In genomic region chr3:87390935-87391334, GRCm38 (mm10) we compare ENCODE assay signal across 26 mouse cellular contexts. TPM values are rescaled to one million over a fixed set of nuclear protein-coding genes. Genes with fewer than 3 reads are reported as not detected.
DNase-seq lines count a peak whose midpoint lies in the region; ATAC-seq and TF ChIP-seq lines count a peak whose summit lies in the region.
"Had no signal": no experiment of that assay in that cellular context is flagged by ENCODE, and none has a peak within 500 bp of the region (broad histone marks: within the 10 kb centered on the region; RNA-seq: fewer than 3 reads in every experiment).

No protein-coding gene starts in this region.

- peaks cover 5% of the 10 kb centered on the region; the same call in 1 of the 2 replicates for H3K9me3 ChIP-seq in heart, embryonic 13.5 days
- H3K9me3 ChIP-seq in heart, embryonic 11.5 days (replicated peaks; ENCODE audit: control insufficient read depth, low read length): peaks cover 3% of the 10 kb centered on the region; the same call in 1 of the 2 replicates
- no peaks in the 10 kb centered on the region for H3K9me3 ChIP-seq in liver, postnatal 0 days (ENCODE audit: low read length)
- H3K9me3 ChIP-seq in stomach, embryonic 16.5 days (replicated peaks; ENCODE audit: control insufficient read depth, low read length): no peaks in the 10 kb centered on the region
- H3K9me3 ChIP-seq: forebrain, embryonic 13.5 days; liver, embryonic 13.5 days; megakaryocyte, embryonic 14.5 days; midbrain, embryonic 15.5 days; neural tube, embryonic 15.5 days had no signal

- H3K4me3 ChIP-seq in heart, embryonic 13.5 days: no peak overlapping the region
- H3K4me3 ChIP-seq in heart, embryonic 11.5 days (ENCODE audit: low read depth, low read length): no peak overlapping the region
- H3K4me3 ChIP-seq in liver, postnatal 0 days (ENCODE audit: low read depth, low read length): no peak overlapping the region
- no peak overlapping the region for H3K4me3 ChIP-seq in stomach, embryonic 16.5 days (replicated peaks; ENCODE audit: low read length)
- H3K4me3 ChIP-seq: forebrain, embryonic 13.5 days; left cerebral cortex, adult 2 months; liver, embryonic 13.5 days; megakaryocyte, embryonic 14.5 days; midbrain, embryonic 15.5 days; neural tube, embryonic 15.5 days had no signal

- no peak overlapping the region for H3K9ac ChIP-seq in heart, embryonic 13.5 days
- H3K9ac ChIP-seq in heart, embryonic 11.5 days (ENCODE audit: low read depth, low read length): no peak overlapping the region
- H3K9ac ChIP-seq in liver, postnatal 0 days (replicated peaks): no peak overlapping the region
- no peak overlapping the region for H3K9ac ChIP-seq in stomach, embryonic 16.5 days (ENCODE audit: low read length)
- H3K9ac ChIP-seq: forebrain, embryonic 13.5 days; hindbrain, embryonic 14.5 days; liver, embryonic 13.5 days; midbrain, embryonic 15.5 days; neural tube, embryonic 15.5 days had no signal

- TF ChIP-seq EP300 in liver, postnatal 0 days (IDR thresholded peaks at IDR 0.05; ENCODE audit: low read depth): no peak

- peaks cover 5% of the 10 kb centered on the region; the same call in 1 of the 2 replicates for H3K4me1 ChIP-seq in heart, embryonic 13.5 days
- H3K4me1 ChIP-seq in heart, embryonic 11.5 days (ENCODE audit: control insufficient read depth, insufficient read depth, low read length): no peaks in the 10 kb centered on the region
- no peaks in the 10 kb centered on the region for H3K4me1 ChIP-seq in liver, postnatal 0 days (ENCODE audit: insufficient read depth)
- H3K4me1 ChIP-seq in stomach, embryonic 16.5 days (ENCODE audit: control insufficient read depth, insufficient read depth, low read length): no peaks in the 10 kb centered on the region
- H3K4me1 ChIP-seq: forebrain, embryonic 13.5 days; liver, embryonic 13.5 days; megakaryocyte, embryonic 14.5 days; midbrain, embryonic 15.5 days; neural tube, embryonic 15.5 days had no signal

- no peaks in the 10 kb centered on the region; the same call in 1 of the 2 replicates for H3K27me3 ChIP-seq in heart, embryonic 13.5 days (replicated peaks)
- no peaks in the 10 kb centered on the region for H3K27me3 ChIP-seq in heart, embryonic 11.5 days (ENCODE audit: control insufficient read depth, insufficient read depth, low read length)
- no peaks in the 10 kb centered on the region for H3K27me3 ChIP-seq in liver, postnatal 0 days (ENCODE audit: insufficient read depth, low read length)
- no peaks in the 10 kb centered on the region for H3K27me3 ChIP-seq in stomach, embryonic 16.5 days (ENCODE audit: control insufficient read depth, insufficient read depth, low read length)
- H3K27me3 ChIP-seq: forebrain, embryonic 13.5 days; liver, embryonic 13.5 days; megakaryocyte, embryonic 14.5 days; midbrain, embryonic 15.5 days; neural tube, embryonic 15.5 days had no signal

- H3K36me3 ChIP-seq in heart, embryonic 13.5 days: no peaks in the 10 kb centered on the region
- H3K36me3 ChIP-seq in heart, embryonic 11.5 days (ENCODE audit: control insufficient read depth, insufficient read depth, low read length): no peaks in the 10 kb centered on the region
- H3K36me3 ChIP-seq in liver, postnatal 0 days (replicated peaks; ENCODE audit: insufficient read depth, low read length): no peaks in the 10 kb centered on the region
- H3K36me3 ChIP-seq in stomach, embryonic 16.5 days (ENCODE audit: control insufficient read depth, insufficient read depth, low read length): no peaks in the 10 kb centered on the region
- H3K36me3 ChIP-seq: liver, embryonic 13.5 days; midbrain, embryonic 15.5 days; neural tube, embryonic 15.5 days had no signal

- WGBS in heart, embryonic 13.5 days: 75% methylated on average over 1 of the region's 1 CpGs
- WGBS in heart, embryonic 11.5 days (ENCODE audit: insufficient replicate concordance): 84% methylated on average over 1 of the region's 1 CpGs
- 65% methylated on average over 1 of the region's 1 CpGs for WGBS in liver, postnatal 0 days (ENCODE audit: insufficient replicate concordance)
- WGBS in stomach, embryonic 16.5 days: 50% methylated on average over 1 of the region's 1 CpGs

- no peak for TF ChIP-seq CTCF in liver, postnatal 0 days (IDR thresholded peaks at IDR 0.05; ENCODE audit: low read depth)

- no peak overlapping the region for H3K4me2 ChIP-seq in heart, embryonic 13.5 days
- H3K4me2 ChIP-seq in heart, embryonic 11.5 days: no peak overlapping the region
- no peak overlapping the region for H3K4me2 ChIP-seq in liver, postnatal 0 days (ENCODE audit: low read depth, low read length)
- H3K4me2 ChIP-seq in stomach, embryonic 16.5 days (ENCODE audit: low read depth, low read length): no peak overlapping the region
- H3K4me2 ChIP-seq: forebrain, embryonic 13.5 days; hindbrain, embryonic 14.5 days; liver, embryonic 13.5 days; midbrain, embryonic 15.5 days; neural tube, embryonic 15.5 days had no signal

- DNase-seq in liver, postnatal 0 days: peak; percentile 3
- no peak for DNase-seq in liver
- peak; percentile 57 for DNase-seq in heart, postnatal 4 days
- DNase-seq in embryo, embryonic 10.5 days (ENCODE audit: low spot score): no peak
- DNase-seq: B cell, adult 2 months; cerebellum, adult 18-20 months; cerebellum, postnatal 36 days; gastrocnemius, postnatal 10 days; kidney, adult 2 months; kidney, postnatal 25 days; layer of hippocampus, adult 9-11 months; liver, embryonic 13.5 days had no signal

- H3K27ac ChIP-seq in heart, embryonic 13.5 days (replicated peaks): peak overlapping the region; percentile 46
- H3K27ac ChIP-seq in heart, embryonic 11.5 days (ENCODE audit: low read depth, low read length): no peak overlapping the region
- no peak overlapping the region for H3K27ac ChIP-seq in liver, postnatal 0 days (ENCODE audit: low read depth)
- peak overlapping the region; percentile 71 for H3K27ac ChIP-seq in stomach, embryonic 16.5 days (ENCODE audit: low read length)
- H3K27ac ChIP-seq: forebrain, embryonic 13.5 days; hindbrain, embryonic 14.5 days; left cerebral cortex, adult 2 months; liver, embryonic 13.5 days; midbrain, embryonic 15.5 days; neural tube, embryonic 15.5 days had no signal

- no peak for ATAC-seq in heart, embryonic 13.5 days (ENCODE audit: extremely low read depth, insufficient number of reproducible peaks, low FRiP score, low TSS enrichment)
- ATAC-seq in heart, embryonic 11.5 days (replicated peaks; ENCODE audit: insufficient number of reproducible peaks, low FRiP score, low TSS enrichment): no peak
- no peak for ATAC-seq in liver, postnatal 0 days
- peak; percentile 73; the same call in 1 of the 2 replicates for ATAC-seq in stomach, embryonic 16.5 days (ENCODE audit: insufficient read depth, low FRiP score)
- ATAC-seq: forebrain, embryonic 13.5 days; midbrain, embryonic 15.5 days had no signal

RNA-seq across cellular contexts. Expression of gene Fcrl1, which starts 14.7 kb away (rescaled TPM):
- 0.13 and 0.23 TPM in 2 replicates for polyA plus RNA-seq in heart, embryonic 13.5 days (2015; fragmentation: Nextera tagmentation; extraction: Ambion mirVana)
- 0.48 TPM in 1 of 2 replicates, not detected in the other for polyA plus RNA-seq in heart, embryonic 11.5 days (2014; fragmentation: Nextera tagmentation; extraction: Ambion mirVana)
- 0.95 and 1.7 TPM in 2 replicates for polyA plus RNA-seq in liver, postnatal 0 days (2015; fragmentation: Nextera tagmentation; extraction: Ambion mirVana)
- total RNA-seq in heart, postnatal 4 days (2021): not detected
- polyA plus RNA-seq in stomach, embryonic 16.5 days (2015; fragmentation: Nextera tagmentation; extraction: Ambion mirVana): 0.35 and 0.39 TPM in 2 replicates
- total RNA-seq: gastrocnemius, postnatal 10 days had no signal
- polyA plus RNA-seq: forebrain, embryonic 13.5 days; hindbrain, embryonic 14.5 days; midbrain, embryonic 15.5 days had no signal

RNA-seq across cellular contexts. Expression of gene Cd5l, which starts 33.3 kb away (rescaled TPM):
- polyA plus RNA-seq in heart, embryonic 13.5 days (2015; fragmentation: Nextera tagmentation; extraction: Ambion mirVana): 0.97 TPM in 1 of 2 replicates, not detected in the other
- polyA plus RNA-seq in heart, embryonic 11.5 days (2014; fragmentation: Nextera tagmentation; extraction: Ambion mirVana): 0.31 TPM in 1 of 2 replicates, not detected in the other
- polyA plus RNA-seq in liver, postnatal 0 days (2015; fragmentation: Nextera tagmentation; extraction: Ambion mirVana): 64.4 and 70.9 TPM in 2 replicates
- total RNA-seq in heart, postnatal 4 days (2021): under 1 TPM in 1 of 2 experiments, not detected in 1; 0.14 TPM
- 2.0 and 2.5 TPM in 2 replicates for polyA plus RNA-seq in stomach, embryonic 16.5 days (2015; fragmentation: Nextera tagmentation; extraction: Ambion mirVana)
- total RNA-seq: gastrocnemius, postnatal 10 days; left cerebral cortex, adult 2 months had no signal
- polyA plus RNA-seq: forebrain, embryonic 13.5 days; frontal cortex, adult 2 months; heart, embryonic 14.5 days had no signal

RNA-seq across cellular contexts. Expression of gene Fcrl5, which starts 44.6 kb away (rescaled TPM):
- polyA plus RNA-seq in heart, embryonic 13.5 days (2015; fragmentation: Nextera tagmentation; extraction: Ambion mirVana): not detected in 2 replicates
- not detected in 2 replicates for polyA plus RNA-seq in heart, embryonic 11.5 days (2014; fragmentation: Nextera tagmentation; extraction: Ambion mirVana)
- not detected in 2 replicates for polyA plus RNA-seq in liver, postnatal 0 days (2015; fragmentation: Nextera tagmentation; extraction: Ambion mirVana)
- not detected for total RNA-seq in heart, postnatal 4 days (2021)
- polyA plus RNA-seq in stomach, embryonic 16.5 days (2015; fragmentation: Nextera tagmentation; extraction: Ambion mirVana): not detected in 2 replicates
- total RNA-seq: adrenal gland, postnatal 4 days; gastrocnemius, postnatal 10 days; left cerebral cortex, adult 2 months had no signal
- polyA plus RNA-seq: forebrain, embryonic 13.5 days; frontal cortex, adult 2 months; heart, embryonic 14.5 days; hindbrain, embryonic 14.5 days; limb, embryonic 11.5 days; liver, embryonic 13.5 days; lung, embryonic 16.5 days; midbrain, embryonic 15.5 days; neural tube, embryonic 15.5 days had no signal

Comparison
In these comparisons a context has a peak if more than half of its experiments do, and no peak if none do; other contexts are left out.
1. H3K27ac ChIP-seq: peak in heart, embryonic 13.5 days (single experiment) and stomach, embryonic 16.5 days (single experiment); none in heart, embryonic 11.5 days (single experiment) and liver, postnatal 0 days (single experiment).
2. DNase-seq: peak in liver, postnatal 0 days (single experiment) and heart, postnatal 4 days (single experiment); none in liver (single experiment) and embryo, embryonic 10.5 days (single experiment).
3. RNA of gene Cd5l, which starts 33.3 kb away (polyA plus RNA-seq): 64.4 to 70.9 TPM in liver, postnatal 0 days; 2.0 to 2.5 TPM in stomach, embryonic 16.5 days, 0.31 TPM in heart, embryonic 11.5 days and 0.97 TPM in heart, embryonic 13.5 days; every median in the first group is over 10 times any median in the second.